Mouse (Mus musculus) forebrain, embryonic 16.5 days (tissue): ENCODE measurements around the gene Plb1. TPM values are rescaled to one million over a fixed set of nuclear protein-coding genes. Genes with fewer than 3 reads are reported as not detected.
A peak's percentile ranks its signal among the peaks of the same experiment; 100 is the strongest.

ENCODE experiments used
- ATAC-seq: fragments of 200-750 bp; cut with Nextera tagmentation; 2 replicates; pipeline ENCODE4 v1.8.0; 2017; ENCODE audit warnings: mild to moderate bottlenecking, moderate library complexity
- H3K27ac ChIP-seq: fragments of 300-500 bp; sonication (generic); 2 replicates; pipeline ENCODE4 v1.5.1; 2014; ENCODE audit warnings: low read length, control low read depth
- H3K27me3 ChIP-seq: fragments of 300-500 bp; sonication (generic); replicated peaks from 2 replicates; pipeline ENCODE4 v1.6.1; 2014; ENCODE audit warnings: low read length; ENCODE audit not compliant: control insufficient read depth, insufficient read depth
- H3K36me3 ChIP-seq: fragments of 300-500 bp; sonication (generic); 2 replicates; pipeline ENCODE4 v1.6.1; 2014; ENCODE audit not compliant: control insufficient read depth, insufficient read depth
- H3K4me1 ChIP-seq: fragments of 300-500 bp; sonication (generic); replicated peaks from 2 replicates; pipeline ENCODE4 v1.6.1; 2014; ENCODE audit warnings: low read length; ENCODE audit not compliant: control insufficient read depth, insufficient read depth
- H3K4me2 ChIP-seq: fragments of 300-500 bp; sonication (generic); 2 replicates; pipeline ENCODE4 v1.6.1; 2014; ENCODE audit warnings: mild to moderate bottlenecking, low read length, control low read depth
- H3K4me3 ChIP-seq: fragments of 300-500 bp; sonication (generic); replicated peaks from 2 replicates; pipeline ENCODE4 v1.5.1; 2014; ENCODE audit warnings: mild to moderate bottlenecking, low read length, control low read depth
- H3K9ac ChIP-seq: fragments of 300-500 bp; sonication (generic); replicated peaks from 2 replicates; pipeline ENCODE4 v1.6.1; 2014; ENCODE audit warnings: low read depth, low read length, control low read depth
- H3K9me3 ChIP-seq: fragments of 300-500 bp; sonication (generic); 2 replicates; pipeline ENCODE4 v1.6.1; 2016; ENCODE audit warnings: low read length; ENCODE audit not compliant: control insufficient read depth
- WGBS: fragments of 180-500 bp; shearing (Covaris S2); extraction: QIAGEN DNeasy Blood & Tissue Kit; methylation state at CpG from one replicate; pipeline ENCODE4 v1.1.7; 2014; 5-methylcytosine and 5-hydroxymethylcytosine counted together
- polyA plus RNA-seq: library from polyadenylated mRNA; unstranded; fragments of >200 nt; fragmentation: Nextera tagmentation; extraction: Ambion mirVana; gene quantifications from 2 replicates; pipeline ENCODE4 v1.2.1, GENCODE M21; 2015

Gene Plb1
- polyA plus RNA-seq, 1 experiment from 2014 or later = 0.04 TPM

GRCm38 (mm10) chr5:32280066-32280465 lies 47.6 kb downstream of the Plb1 start:
- H3K9me3 ChIP-seq = no peaks in the 10 kb centered on the region
- H3K4me3 ChIP-seq = no peak overlapping the region
- H3K4me1 ChIP-seq = peaks cover 10% of the 10 kb centered on the region
- no peaks in the 10 kb centered on the region for H3K36me3 ChIP-seq
- WGBS = 59% methylated on average over 3 of the region's 3 CpGs
- no peak for ATAC-seq
- no peak overlapping the region for H3K4me2 ChIP-seq
- no peak overlapping the region for H3K27ac ChIP-seq
- H3K9ac ChIP-seq = no peak overlapping the region
- no peaks in the 10 kb centered on the region for H3K27me3 ChIP-seq

GRCm38 (mm10) chr5:32282345-32282744 lies 49.8 kb downstream of the Plb1 start:
- WGBS = 58% methylated on average over 4 of the region's 4 CpGs

GRCm38 (mm10) chr5:32283457-32283856 lies 50.9 kb downstream of the Plb1 start:
- no peaks in the 10 kb centered on the region for H3K27me3 ChIP-seq
- no peak overlapping the region for H3K4me3 ChIP-seq
- peaks cover 3% of the 10 kb centered on the region; the same call in 1 of the 2 replicates for H3K4me1 ChIP-seq
- H3K36me3 ChIP-seq = no peaks in the 10 kb centered on the region
- H3K27ac ChIP-seq = no peak overlapping the region
- 98% methylated on average over 2 of the region's 2 CpGs for WGBS
- no peaks in the 10 kb centered on the region for H3K9me3 ChIP-seq
- ATAC-seq = no peak
- H3K4me2 ChIP-seq = no peak overlapping the region
- no peak overlapping the region for H3K9ac ChIP-seq

More at GRCm38 (mm10) chr5:32282345-32282744, 49.8 kb downstream of the Plb1 start:
- H3K27me3 ChIP-seq = no peaks in the 10 kb centered on the region
- no peaks in the 10 kb centered on the region for H3K9me3 ChIP-seq
- H3K9ac ChIP-seq = no peak overlapping the region
- H3K4me1 ChIP-seq = peaks cover 10% of the 10 kb centered on the region
- no peak for ATAC-seq
- no peak overlapping the region for H3K4me3 ChIP-seq
- H3K36me3 ChIP-seq = no peaks in the 10 kb centered on the region
- H3K4me2 ChIP-seq = no peak overlapping the region
- no peak overlapping the region for H3K27ac ChIP-seq

GRCm38 (mm10) chr5:32286315-32286714 lies 53.8 kb downstream of the Plb1 start:
- Histone ChIP-seq H3K4me3 (no peak overlapping the region), H3K9me3 (no peaks in the 10 kb centered on the region), H3K27me3 (no peaks in the 10 kb centered on the region), H3K4me2 (no peak overlapping the region), H3K9ac (no peak overlapping the region), H3K36me3 (no peaks in the 10 kb centered on the region), H3K4me1 (0 out of 2 replicates have a peak, but pooled peaks cover 2% of the 10 kb centered on the region), H3K27ac (no peak overlapping the region)
- 81% methylated on average over 4 of the region's 4 CpGs for WGBS
- no peak for ATAC-seq

GRCm38 (mm10) chr5:32288021-32288420 lies 55.5 kb downstream of the Plb1 start:
- H3K4me2 ChIP-seq = no peak overlapping the region
- no peaks in the 10 kb centered on the region for H3K36me3 ChIP-seq
- no peaks in the 10 kb centered on the region for H3K27me3 ChIP-seq
- H3K4me3 ChIP-seq = no peak overlapping the region
- no peak for ATAC-seq
- H3K9me3 ChIP-seq = no peaks in the 10 kb centered on the region
- H3K27ac ChIP-seq = no peak overlapping the region
- H3K9ac ChIP-seq = no peak overlapping the region
- H3K4me1 ChIP-seq = 0 out of 2 replicates have a peak, but pooled peaks cover 2% of the 10 kb centered on the region

GRCm38 (mm10) chr5:32291316-32291715 lies 58.8 kb downstream of the Plb1 start:
- H3K27ac ChIP-seq = no peak overlapping the region
- no peaks in the 10 kb centered on the region for H3K9me3 ChIP-seq
- H3K4me2 ChIP-seq = no peak overlapping the region
- H3K36me3 ChIP-seq = no peaks in the 10 kb centered on the region
- no peaks in the 10 kb centered on the region for H3K27me3 ChIP-seq
- ATAC-seq = no peak
- WGBS = 80% methylated on average over 2 of the region's 2 CpGs
- H3K4me1 ChIP-seq = no peaks in the 10 kb centered on the region
- no peak overlapping the region for H3K4me3 ChIP-seq
- no peak overlapping the region for H3K9ac ChIP-seq

GRCm38 (mm10) chr5:32302991-32303921 lies 70.7 kb downstream of the Plb1 start:
- peak; percentile 96 for ATAC-seq
- 8% methylated on average over 23 of the region's 23 CpGs for WGBS

GRCm38 (mm10) chr5:32307106-32307505 lies 74.6 kb downstream of the Plb1 start:
- Histone ChIP-seq H3K4me2 (no peak overlapping the region), H3K9me3 (no peaks in the 10 kb centered on the region), H3K4me3 (no peak overlapping the region), H3K27ac (no peak overlapping the region), H3K4me1 (peaks cover 5% of the 10 kb centered on the region; the same call in 1 of the 2 replicates), H3K36me3 (no peaks in the 10 kb centered on the region), H3K9ac (no peak overlapping the region), H3K27me3 (no peaks in the 10 kb centered on the region)
- 77% methylated on average over 2 of the region's 2 CpGs for WGBS
- ATAC-seq = no peak

More at GRCm38 (mm10) chr5:32302991-32303921, 70.7 kb downstream of the Plb1 start:
- Histone ChIP-seq H3K9me3 (no peaks in the 10 kb centered on the region), H3K4me2 (peak overlapping the region; percentile 53), H3K9ac (peak overlapping the region; percentile 41), H3K36me3 (no peaks in the 10 kb centered on the region), H3K4me3 (peak overlapping the region; percentile 23), H3K4me1 (peaks cover 5% of the 10 kb centered on the region; the same call in 1 of the 2 replicates), H3K27me3 (no peaks in the 10 kb centered on the region), H3K27ac (no peak overlapping the region)

GRCm38 (mm10) chr5:32308647-32309046 lies 76.1 kb downstream of the Plb1 start:
- H3K36me3 ChIP-seq = no peaks in the 10 kb centered on the region
- H3K9ac ChIP-seq = no peak overlapping the region
- 93% methylated on average over 4 of the region's 4 CpGs for WGBS
- H3K4me2 ChIP-seq = no peak overlapping the region
- H3K27me3 ChIP-seq = no peaks in the 10 kb centered on the region
- ATAC-seq = no peak
- H3K27ac ChIP-seq = no peak overlapping the region
- H3K4me3 ChIP-seq = no peak overlapping the region
- no peaks in the 10 kb centered on the region for H3K9me3 ChIP-seq
- H3K4me1 ChIP-seq = no peaks in the 10 kb centered on the region
